Mouse (Mus musculus) cerebral cortex, adult 2 months (tissue): Measurements from ENCODE around the gene Casp2.

ENCODE experiments used
- WGBS: fragments of 180-500 bp; shearing (Covaris S2); methylation state at CpG from one replicate; pipeline ENCODE4 v1.1.7; 2018; 5-methylcytosine and 5-hydroxymethylcytosine counted together

The Casp2 gene

DNA sequence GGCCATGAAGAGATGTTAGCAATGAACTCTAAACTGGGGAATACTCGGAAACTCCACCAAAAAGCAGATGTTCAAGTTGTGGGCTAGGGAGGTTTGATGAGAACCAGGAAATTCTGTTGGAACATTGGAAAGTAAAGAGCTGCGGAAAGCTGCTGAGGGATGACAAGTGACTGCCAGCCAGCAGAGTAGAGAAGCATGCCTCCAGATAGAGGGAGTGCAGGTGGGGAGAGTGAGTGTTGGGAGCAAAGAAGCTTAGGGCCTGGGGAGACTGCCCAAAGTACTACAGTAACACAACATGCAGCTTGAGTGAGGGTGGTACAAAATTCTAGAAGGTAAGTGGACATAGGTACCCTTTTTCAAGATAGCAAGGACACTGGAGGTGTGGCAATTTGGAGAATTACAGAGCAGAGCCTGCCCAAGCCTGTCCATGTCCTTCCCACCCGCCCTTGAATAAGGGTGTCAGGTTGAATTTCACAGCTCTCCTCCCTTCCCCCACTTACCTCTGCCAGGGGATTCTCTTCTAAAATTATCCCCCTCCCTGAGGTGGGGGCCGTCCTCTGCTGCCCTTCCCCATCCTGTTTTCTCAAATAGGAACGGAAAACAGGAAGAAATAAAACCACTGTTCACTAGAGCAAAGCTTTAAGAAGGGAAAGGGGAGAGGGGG, 18.2 kb downstream of the Casp2 start:
- WGBS = 82% methylated on average over 5 of the region's 5 CpGs

DNA sequence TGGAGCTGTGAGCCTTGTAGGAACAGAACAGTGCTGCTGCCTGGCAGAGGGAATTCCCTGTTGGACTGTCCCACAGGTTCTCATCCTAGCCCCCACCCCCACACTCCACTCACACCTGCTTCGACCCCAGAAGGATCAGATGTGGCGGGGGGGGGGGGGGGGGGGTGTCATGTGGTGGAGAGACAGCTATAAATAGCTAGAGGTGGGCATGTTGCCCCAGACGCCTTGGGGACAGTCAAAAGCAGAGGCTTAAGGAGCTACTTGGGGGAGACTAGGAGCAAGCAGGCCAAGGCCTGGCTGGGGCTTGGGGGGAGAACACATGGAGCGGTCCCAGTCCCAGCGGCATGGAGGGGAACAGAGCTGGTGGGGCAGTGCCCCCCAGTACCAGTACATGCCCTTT, 21.7 kb downstream of the Casp2 start, which contains the start of gene Clcn1:
TSS of gene Clcn1 (plus strand) at position 238 of the 400 bp plus-strand sequence.
- 73% methylated on average over 5 of the region's 5 CpGs for WGBS

DNA sequence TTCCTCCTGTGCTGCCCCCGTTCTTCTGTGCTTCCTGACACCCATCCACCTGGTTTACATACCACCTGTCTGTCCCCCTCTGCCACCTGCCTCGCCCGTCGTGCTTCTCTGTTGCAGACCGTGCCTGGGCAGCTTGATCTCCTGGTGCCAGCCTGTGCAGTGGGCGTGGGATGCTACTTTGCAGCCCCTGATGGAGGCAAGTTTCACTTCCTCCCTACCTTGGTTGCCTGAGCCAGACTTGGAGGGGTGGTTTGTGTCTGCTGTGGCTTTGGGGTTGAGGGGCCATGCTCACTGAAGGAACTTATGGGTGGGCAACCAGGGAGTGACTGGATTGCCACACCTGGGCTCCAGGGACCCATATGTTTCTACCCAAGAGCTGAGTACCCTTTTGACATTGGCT, 28.5 kb downstream of the Casp2 start:
- 83% methylated on average over 6 of the region's 6 CpGs for WGBS

DNA sequence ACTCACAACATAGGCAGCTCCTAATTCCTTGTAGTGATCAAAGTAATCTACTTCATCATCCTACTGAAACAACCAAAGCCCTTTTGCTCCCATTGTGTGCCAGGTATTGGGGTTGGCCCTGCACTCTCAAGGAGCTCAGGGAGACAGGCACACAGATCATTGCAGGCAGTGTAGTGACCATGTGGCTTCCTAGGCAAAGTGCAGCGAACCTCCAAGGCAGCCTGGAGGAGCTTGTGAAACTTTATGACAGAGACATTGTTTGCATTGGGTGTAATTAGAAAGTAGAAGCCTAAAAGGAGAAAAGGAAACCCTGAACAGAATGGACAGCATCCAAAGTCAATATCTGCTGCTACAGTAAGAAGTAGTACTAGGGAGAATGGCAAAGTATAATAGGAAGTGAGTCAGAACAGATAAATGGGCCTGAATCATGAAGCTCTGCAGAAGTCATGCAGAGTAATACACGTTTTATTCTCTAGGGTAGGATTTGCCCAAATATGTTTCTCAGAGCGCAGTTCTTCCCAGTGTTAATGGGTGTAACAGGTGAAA, 30.8 kb downstream of the Casp2 start:
- WGBS = 76% methylated on average over 3 of the region's 3 CpGs

DNA sequence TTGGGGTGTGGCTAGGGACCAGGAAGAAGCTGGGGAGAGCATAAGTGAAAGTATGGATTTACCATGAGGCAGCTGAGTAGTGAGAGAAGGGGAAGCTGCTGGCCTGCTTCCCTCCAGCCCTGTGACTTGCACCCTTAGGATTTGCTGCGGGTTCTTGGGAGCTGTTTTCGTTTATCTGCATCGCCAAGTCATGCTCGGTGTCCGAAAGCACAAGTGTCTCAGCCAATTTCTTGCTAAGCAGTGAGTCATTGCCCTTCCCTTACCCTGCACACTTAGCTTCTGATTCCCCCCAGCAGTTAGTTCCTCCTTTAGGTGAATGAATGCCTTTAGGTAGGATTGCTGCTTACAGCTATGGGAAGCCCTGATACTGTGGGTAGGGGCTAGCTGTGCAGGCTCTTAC, 34.6 kb downstream of the Casp2 start:
- WGBS = 81% methylated on average over 5 of the region's 5 CpGs

DNA sequence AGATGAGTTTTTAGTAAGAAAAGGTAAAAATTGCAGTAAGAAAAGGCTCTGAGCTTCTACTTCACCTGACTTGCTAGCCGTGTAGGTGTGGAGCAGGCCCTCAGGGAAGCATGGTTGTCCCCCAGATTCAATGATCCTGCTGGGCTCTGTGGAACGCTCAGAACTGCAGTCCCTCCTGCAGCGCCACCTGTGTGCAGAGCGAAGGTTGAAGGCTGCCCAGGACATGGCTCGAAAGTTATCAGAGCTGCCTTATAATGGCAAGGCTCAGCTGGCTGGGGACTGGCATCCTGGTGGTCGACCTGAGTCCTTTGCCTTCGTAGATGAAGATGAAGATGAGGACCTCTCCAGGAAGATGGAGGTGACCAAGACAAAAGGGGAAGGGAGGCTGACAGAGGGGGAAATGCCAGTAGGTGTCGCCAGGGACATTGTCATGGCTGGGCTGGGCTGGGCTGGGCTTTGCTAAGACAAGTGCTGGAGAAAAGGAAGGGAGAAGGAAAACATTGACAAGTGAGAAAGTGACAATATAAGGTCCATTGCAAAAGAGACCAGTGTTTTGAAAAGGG, 45.1 kb downstream of the Casp2 start:
- WGBS = 68% methylated on average over 8 of the region's 8 CpGs

DNA sequence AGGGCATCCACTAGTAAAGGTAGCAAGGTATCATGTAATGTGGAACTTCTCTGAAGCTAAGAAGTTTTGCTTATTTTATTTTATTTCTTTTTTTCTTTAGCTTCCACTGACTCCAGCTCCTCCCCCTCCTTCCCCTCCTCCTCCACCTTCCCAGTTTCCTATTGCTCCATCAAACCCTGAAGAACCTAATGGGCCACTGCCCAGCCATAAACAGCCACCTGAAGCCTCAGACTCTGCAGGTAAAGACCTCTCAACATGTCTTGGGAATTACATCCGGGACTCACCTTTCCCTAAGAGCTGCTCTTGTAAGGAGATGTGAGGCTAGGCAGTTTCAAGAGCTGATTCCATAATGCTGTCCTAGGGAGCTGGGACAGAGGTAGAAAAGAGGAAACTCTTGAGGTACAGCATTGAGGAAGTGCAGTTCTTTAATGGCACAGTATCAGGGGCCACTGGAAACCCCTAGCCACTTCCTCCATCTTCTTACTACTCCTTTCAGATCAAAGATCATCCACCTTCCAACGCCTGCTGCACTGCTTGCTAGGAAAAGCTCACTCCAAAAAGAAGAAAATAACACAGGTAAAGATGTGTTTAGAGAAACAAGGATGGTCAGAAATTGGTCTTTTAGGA, 45.8 kb downstream of the Casp2 start:
- 93% methylated on average over 2 of the region's 2 CpGs for WGBS

DNA sequence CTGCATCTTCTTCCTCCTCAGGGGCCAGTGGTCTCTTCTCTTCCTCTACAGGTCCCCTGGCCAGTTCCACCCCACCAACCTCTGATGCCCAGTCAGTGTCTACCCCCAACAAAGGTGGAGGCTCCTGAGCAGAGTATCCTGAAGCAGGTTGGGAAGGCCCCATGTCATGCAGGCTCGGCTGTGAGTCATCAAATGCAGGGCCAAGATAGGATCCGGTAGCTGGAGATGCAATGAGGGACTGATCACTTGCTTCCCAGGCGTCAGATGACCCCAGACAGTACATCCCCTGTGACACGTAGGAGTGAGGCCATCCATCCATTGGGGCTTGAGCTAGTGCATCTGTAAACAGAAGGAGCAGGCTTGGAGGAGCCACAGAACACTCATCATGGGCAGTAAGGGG, 53.5 kb downstream of the Casp2 start:
- WGBS = 63% methylated on average over 4 of the region's 4 CpGs

DNA sequence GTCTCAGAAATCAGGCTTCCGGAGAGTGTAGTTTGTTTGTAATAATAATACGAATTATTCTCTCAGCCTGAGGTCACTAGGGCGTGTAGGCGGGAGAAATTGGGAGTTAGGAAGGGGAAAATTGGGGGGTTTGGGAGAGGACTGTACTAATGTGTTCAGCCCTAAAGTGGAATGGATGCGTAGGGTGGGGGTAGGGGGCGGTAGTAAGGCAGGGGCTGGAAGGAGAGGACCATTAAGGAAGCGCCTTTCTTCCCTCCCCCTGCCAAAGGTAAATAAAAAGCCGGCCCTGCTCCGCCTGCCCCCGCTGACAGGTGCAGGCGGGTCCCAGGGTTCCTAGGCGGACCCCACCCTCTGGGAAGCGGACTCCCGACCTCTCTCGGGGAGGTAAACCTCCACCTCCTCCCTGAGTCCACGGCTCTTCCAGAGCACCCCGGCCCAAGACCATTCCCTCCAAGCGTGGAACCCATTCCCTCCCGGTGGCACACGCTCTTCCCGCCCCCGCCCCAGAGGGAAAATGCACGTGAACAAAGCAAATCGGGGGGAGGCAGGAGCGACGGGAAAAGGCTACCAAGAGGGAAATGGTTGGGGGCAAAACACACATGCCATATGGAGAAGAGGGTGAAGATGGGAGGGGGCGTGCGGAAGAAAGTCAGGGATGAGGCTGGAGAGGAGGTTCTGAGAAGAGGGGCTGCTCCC, 58.7 kb downstream of the Casp2 start:
- 3% methylated on average over 28 of the region's 28 CpGs for WGBS

DNA sequence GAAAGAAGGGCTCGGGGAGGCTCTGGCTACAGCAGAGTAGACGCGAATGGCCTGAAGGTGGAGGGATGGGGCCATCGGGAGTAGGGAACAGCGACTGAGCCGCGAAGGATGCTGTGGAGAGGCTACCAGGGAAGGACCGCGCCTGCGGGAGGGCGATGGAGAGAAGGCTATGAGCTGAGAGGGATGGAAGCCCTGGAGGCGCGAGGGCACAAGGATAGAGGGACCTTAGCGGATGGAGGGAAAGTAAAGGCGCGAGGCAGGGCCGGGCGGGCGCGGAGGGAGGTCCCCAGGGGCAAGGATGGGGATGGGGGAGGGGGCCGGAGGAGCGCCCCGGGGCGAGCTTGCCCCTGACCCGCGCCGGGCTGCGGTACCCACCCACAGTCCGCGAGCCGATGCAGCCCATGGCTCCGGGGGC, 59.3 kb downstream of the Casp2 start:
- WGBS = 0% methylated on average over 26 of the region's 32 CpGs

DNA sequence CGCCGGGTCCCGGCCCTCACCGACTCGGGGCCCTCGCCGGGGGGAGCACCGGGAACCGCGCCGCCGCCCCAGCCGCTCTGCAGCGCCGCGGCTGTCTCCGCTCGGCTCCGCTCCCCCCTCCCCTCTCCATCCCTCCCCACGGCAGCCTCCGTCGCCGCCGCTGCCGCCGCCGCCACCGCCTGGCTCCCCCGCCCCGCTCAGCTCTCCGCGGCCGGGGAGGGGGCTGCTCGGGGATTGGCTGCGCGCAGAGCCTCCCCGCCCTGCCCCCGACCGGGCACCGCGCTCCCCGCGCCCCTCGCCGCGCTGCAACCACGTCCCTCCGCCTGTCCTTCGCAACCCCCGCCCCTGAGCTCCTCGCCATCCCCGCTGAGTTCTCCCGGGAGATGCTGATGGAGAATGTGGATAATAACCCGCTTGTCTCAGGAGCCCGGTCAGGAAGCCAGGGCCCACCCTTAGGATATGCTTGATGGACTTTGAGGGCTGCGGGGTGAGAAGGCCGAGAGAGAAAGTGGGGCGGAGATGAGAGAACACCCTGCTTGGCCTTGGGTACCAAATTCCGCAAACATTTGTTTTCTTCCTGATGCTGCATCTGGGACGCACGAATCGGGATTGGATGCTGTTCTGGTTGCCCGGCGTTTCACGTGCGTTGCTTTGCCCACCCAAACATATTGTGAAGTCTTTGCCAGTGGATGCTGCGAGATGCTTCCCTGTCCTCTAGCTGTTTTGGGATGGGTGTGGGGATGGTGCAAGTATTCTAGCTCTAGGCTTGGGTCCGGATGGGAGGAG, 59.9 kb downstream of the Casp2 start, which contains the start of gene Fam131b:
TSS of gene Fam131b (minus strand) at position 162 of the 786 bp plus-strand sequence.
- under 1% methylated on average over 50 of the region's 68 CpGs for WGBS

DNA sequence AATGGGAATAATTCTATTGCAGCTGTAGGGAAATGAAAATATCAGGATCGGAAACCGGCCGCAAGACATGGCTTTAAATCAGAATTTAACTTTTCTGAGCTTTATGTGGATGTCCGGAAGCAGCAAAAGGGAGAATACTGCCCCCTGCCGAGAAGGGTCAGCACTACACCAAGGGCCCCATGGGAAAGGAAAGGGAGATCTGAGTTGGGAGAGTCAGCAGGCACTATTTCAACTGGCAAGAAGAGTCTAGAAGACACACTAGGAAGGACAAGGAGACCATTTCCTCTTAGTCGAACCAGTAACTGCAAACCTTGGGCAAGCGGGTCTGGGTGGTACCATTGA, 60.5 kb downstream of the Casp2 start:
- WGBS = 5% methylated on average over 7 of the region's 7 CpGs

DNA sequence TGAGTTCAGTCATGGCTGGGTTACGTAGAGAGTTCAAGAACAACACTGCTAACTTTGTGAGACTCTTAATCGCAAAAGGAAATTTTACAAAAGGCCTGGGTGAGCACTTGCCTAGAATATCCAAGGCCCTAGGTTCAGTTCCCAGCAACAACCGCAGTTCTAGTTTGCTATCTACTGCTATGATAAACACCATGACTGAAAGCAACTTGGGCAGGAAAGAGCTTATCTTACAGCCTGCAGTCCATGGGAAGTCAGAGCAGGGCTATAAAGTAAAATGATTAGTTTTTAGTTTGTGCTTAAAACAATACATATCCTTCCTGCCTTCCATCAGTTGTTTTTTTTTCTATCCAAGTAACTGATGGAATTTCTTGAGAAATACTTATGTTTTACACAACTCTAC, 61.7 kb downstream of the Casp2 start:
- 92% methylated on average over 3 of the region's 3 CpGs for WGBS

DNA sequence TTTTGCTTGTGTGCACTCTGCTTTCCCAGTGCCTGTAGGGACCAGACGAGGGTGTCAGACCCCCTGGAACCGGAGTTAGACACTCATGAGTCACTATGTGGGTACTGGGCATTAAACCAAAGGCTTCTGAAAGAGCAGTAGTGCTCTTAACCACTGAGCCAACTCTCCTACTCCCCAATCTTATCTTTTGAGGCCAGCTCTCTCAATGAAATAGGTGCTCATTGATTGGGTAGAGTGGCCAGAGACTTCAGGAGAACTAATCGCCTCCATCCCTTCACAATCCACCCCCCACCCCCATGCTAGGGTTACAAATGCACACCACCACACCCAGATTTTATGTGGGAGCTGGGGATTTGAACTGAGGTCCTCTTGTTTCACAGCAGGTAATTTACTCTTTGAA, 64.0 kb downstream of the Casp2 start:
- WGBS = 79% methylated on average over 3 of the region's 3 CpGs

DNA sequence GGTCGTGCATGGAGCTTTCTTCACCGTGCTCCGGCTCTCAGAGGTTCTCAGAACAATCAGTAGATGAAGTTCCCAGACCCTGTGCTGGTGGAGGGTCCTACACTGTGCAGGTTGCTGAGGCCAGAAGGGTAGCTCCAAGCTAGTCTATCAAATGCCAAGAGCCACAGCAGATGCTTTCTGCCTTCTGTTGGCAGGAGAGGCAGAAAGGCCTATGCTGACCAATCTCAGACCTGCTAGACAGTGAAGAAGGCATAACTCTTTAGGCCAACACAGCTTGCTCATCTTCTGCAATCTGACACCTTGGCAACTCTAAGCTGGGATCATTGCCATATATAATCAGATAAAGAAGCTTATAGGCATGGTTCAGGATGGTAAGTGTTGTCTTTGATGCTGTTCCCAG, 65.4 kb downstream of the Casp2 start:
- 90% methylated on average over 3 of the region's 3 CpGs for WGBS

DNA sequence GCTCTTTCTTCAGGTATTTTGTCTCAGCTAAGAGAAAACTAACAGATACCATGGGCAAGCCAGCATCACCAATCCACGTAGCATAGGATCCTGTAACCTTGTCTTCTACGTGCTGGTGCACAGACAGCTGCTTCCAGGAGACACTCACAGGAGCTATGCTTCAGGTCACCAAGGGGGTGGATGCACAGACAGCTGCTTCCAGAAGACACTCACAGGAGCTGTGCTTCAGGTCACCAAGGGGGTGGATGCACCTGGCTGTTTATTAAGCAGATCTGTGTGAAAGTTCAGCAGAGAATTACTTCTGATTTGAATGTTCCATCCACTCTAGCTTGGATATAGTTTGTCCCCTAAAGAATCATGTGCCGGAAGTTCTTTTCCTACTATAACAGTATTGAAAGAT, 66.2 kb downstream of the Casp2 start:
- 96% methylated on average over 3 of the region's 3 CpGs for WGBS
